Mouse (Mus musculus): ENCODE data around the gene Ncf1.

DNA sequence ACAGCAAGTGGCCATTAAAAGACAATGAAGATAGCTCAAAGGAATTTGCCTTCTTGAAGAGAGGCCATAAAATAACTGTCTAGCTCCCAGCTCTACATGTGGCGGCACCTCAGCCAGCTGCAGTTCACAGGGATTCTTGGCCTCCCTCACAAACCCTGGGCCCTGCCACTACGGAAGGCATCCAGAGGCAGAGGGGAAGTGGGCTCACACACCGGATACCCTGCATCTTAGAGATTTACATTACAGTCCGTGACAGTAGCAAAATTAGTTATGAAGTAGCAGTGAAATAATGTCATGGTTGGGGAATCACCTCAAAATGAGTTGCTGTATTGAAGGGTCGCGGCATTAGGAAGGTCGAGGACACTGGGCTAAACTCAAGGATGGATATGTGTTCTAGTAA lies 40.9 kb downstream of the Ncf1 start:
- TF ChIP-seq POU5F1 (IDR thresholded peaks at IDR 0.05; ENCODE audit: borderline replicate concordance, low read length) (no peak), CTCF (conservative IDR thresholded peaks at IDR 0.05; ENCODE audit: low read length) (no peak), NANOG (IDR thresholded peaks at IDR 0.05; ENCODE audit: borderline replicate concordance, low read length) (no peak)
